Mouse (Mus musculus) MEL (cell line): ENCODE measurements around the gene Dpyd.

Experiments
- CHD1 ChIP-seq: IDR thresholded peaks from 2 replicates; pipeline ENCODE4 v1.6.1; 2012; ENCODE audit warnings: low read depth, mild to moderate bottlenecking, inconsistent platforms, low read length, improper control_type of control experiment
- CTCF ChIP-seq, 3 experiments: IDR thresholded peaks in 2 of 3; conservative IDR thresholded peaks in 1 of 3; 2 replicates each; pipeline ENCODE4 v1.5.1; 2011 to 2012; ENCODE audit warnings: low read length in 3 of 3, low read depth in 2 of 3, mild to moderate bottlenecking in 2 of 3, improper control_type of control experiment in 1 of 3, inconsistent platforms in 1 of 3, mixed read lengths in 1 of 3, moderate library complexity in 1 of 3; ENCODE audit not compliant: control insufficient read depth in 1 of 3, insufficient read depth in 1 of 3, poor library complexity in 1 of 3, severe bottlenecking in 1 of 3
- ELF1 ChIP-seq: IDR thresholded peaks from 2 replicates; pipeline ENCODE4 v1.6.1; 2014; ENCODE audit warnings: low read depth, mild to moderate bottlenecking, inconsistent platforms, low read length, improper control_type of control experiment, moderate library complexity
- GATA1 ChIP-seq: IDR thresholded peaks from 2 replicates; pipeline ENCODE4 v1.6.1; 2011; ENCODE audit warnings: low read depth, low read length, improper control_type of control experiment
- MAX ChIP-seq: IDR thresholded peaks from 2 replicates; pipeline ENCODE4 v1.6.1; 2011; ENCODE audit warnings: low read length, improper control_type of control experiment
- POLR2A ChIP-seq, 2 experiments: IDR thresholded peaks; 2 replicates each; pipeline ENCODE4 v1.6.1; 2011 to 2012; ENCODE audit warnings: low read length in 2 of 2, mild to moderate bottlenecking in 2 of 2, control low read depth in 1 of 2, improper control_type of control experiment in 1 of 2, low read depth in 1 of 2, moderate library complexity in 1 of 2; ENCODE audit not compliant: control insufficient read depth in 1 of 2, insufficient read depth in 1 of 2, poor library complexity in 1 of 2
- POLR2AphosphoS2 ChIP-seq: IDR thresholded peaks from 2 replicates; pipeline ENCODE4 v1.6.1; 2011; ENCODE audit warnings: low read length, improper control_type of control experiment
- SMC3 ChIP-seq: IDR thresholded peaks from 2 replicates; pipeline ENCODE4 v1.6.1; 2011; ENCODE audit warnings: low read depth, low read length, improper control_type of control experiment
- TCF12 ChIP-seq: IDR thresholded peaks from 2 replicates; pipeline ENCODE4 v1.6.1; 2014; ENCODE audit warnings: low read depth, mild to moderate bottlenecking, inconsistent platforms, low read length, improper control_type of control experiment, moderate library complexity
- UBTF ChIP-seq: IDR thresholded peaks from 2 replicates; pipeline ENCODE4 v1.6.1; 2012; ENCODE audit warnings: low read depth, mild to moderate bottlenecking, inconsistent platforms, low read length, improper control_type of control experiment, moderate library complexity, borderline replicate concordance; ENCODE audit not compliant: insufficient read depth
- USF2 ChIP-seq, 2 experiments: IDR thresholded peaks; 2 replicates each; pipeline ENCODE4 v1.6.1; 2011 to 2012; ENCODE audit warnings: improper control_type of control experiment in 2 of 2, low read length in 2 of 2, borderline replicate concordance in 1 of 2, inconsistent platforms in 1 of 2, low read depth in 1 of 2, mild to moderate bottlenecking in 1 of 2; ENCODE audit not compliant: insufficient read depth in 1 of 2
- ZNF384 ChIP-seq: IDR thresholded peaks from 2 replicates; pipeline ENCODE4 v1.6.1; 2012; ENCODE audit warnings: low read depth, mild to moderate bottlenecking, inconsistent platforms, low read length, improper control_type of control experiment

DNA sequence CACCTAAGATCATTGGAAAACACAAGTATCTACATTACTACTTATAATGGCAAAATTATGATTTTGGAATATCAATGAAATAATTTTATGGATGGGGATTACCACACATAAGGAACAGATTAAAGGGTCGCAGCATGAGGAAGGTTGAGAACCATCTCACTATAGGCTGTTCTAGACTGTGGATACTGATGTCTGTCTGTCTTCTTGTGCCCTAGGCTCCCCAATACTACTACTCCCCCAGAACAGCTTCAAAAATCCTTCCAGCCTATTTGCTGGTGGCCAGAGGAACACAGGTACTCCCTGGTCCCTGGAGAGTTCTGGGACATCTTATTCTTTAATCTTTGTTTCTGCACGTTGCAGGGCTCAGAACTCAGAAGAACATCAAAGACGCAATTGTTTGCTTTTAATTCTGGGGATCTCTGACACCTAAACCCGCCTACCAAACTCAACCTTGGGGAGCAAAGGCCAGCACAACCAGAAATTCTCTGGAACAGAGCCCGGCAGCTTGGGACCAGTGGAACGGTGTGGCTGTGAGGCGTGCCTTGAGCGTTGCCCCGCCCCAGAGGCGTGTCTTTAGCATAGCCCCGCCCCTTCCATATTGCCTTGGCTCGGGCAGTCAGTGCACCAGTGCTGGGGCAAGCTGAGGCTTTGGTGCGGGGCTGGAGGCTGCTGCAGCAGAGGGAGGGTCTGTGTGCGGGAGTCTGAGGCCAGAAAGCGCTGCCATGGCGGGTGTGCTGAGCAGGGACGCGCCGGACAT lies at the start of gene Dpyd:
- no peak for TF ChIP-seq POLR2A (IDR thresholded peaks at IDR 0.05; ENCODE audit: control insufficient read depth in 1 of 2, insufficient read depth in 1 of 2, low read depth in 1 of 2, low read length in 2 of 2, poor library complexity in 1 of 2)
- no peak for TF ChIP-seq SMC3
- TF ChIP-seq CTCF (IDR thresholded peaks at IDR 0.05 in 2 of 3, conservative IDR thresholded peaks at IDR 0.05 in 1 of 3; ENCODE audit: control insufficient read depth in 1 of 3, insufficient read depth in 1 of 3, low read depth in 2 of 3, low read length in 3 of 3, poor library complexity in 1 of 3, severe bottlenecking in 1 of 3), result no peak
- no peak for TF ChIP-seq ZNF384
- no peak for TF ChIP-seq GATA1
- no peak for TF ChIP-seq ELF1
- TF ChIP-seq CHD1, result no peak
- no peak for TF ChIP-seq USF2 (IDR thresholded peaks at IDR 0.05; ENCODE audit: borderline replicate concordance in 1 of 2, insufficient read depth in 1 of 2, low read depth in 1 of 2, low read length in 2 of 2)
- TF ChIP-seq TCF12, result no peak
- no peak for TF ChIP-seq UBTF
- TF ChIP-seq MAX, result no peak
- TF ChIP-seq POLR2AphosphoS2, result no peak
